In genomic region chr8:22061126-22061525, GRCm38 (mm10) we compare ENCODE assay signal across 7 mouse cellular contexts. TPM values are rescaled to one million over a fixed set of nuclear protein-coding genes. Genes with fewer than 3 reads are reported as not detected.
DNase-seq lines count a peak whose midpoint lies in the region; ATAC-seq and TF ChIP-seq lines count a peak whose summit lies in the region.

No protein-coding gene starts in this region.

- WGBS in lung, embryonic 14.5 days, result under 1% methylated on average over 3 of the region's 3 CpGs
- WGBS in embryonic facial prominence, embryonic 14.5 days, result 5% methylated on average over 3 of the region's 3 CpGs
- WGBS in intestine, embryonic 16.5 days, result 4% methylated on average over 3 of the region's 3 CpGs
- 5% methylated on average over 3 of the region's 3 CpGs for WGBS in neural tube, embryonic 14.5 days

- H3K27ac ChIP-seq in lung, embryonic 14.5 days (ENCODE audit: low read depth), result no peak overlapping the region
- no peak overlapping the region for H3K27ac ChIP-seq in embryonic facial prominence, embryonic 14.5 days (replicated peaks; ENCODE audit: low read depth, low read length)
- H3K27ac ChIP-seq in intestine, embryonic 16.5 days (ENCODE audit: low read length), result no peak overlapping the region
- H3K27ac ChIP-seq in neural tube, embryonic 14.5 days (ENCODE audit: low read depth, low read length), result no peak overlapping the region

- peaks cover 22% of the 10 kb centered on the region for H3K27me3 ChIP-seq in lung, embryonic 14.5 days (ENCODE audit: insufficient read depth, low read length)
- H3K27me3 ChIP-seq in embryonic facial prominence, embryonic 14.5 days (replicated peaks; ENCODE audit: control insufficient read depth, insufficient read depth, low read length), result peaks cover 19% of the 10 kb centered on the region
- H3K27me3 ChIP-seq in intestine, embryonic 16.5 days (replicated peaks; ENCODE audit: control insufficient read depth, insufficient read depth, low read length), result 0 out of 2 replicates have a peak, but pooled peaks cover 4% of the 10 kb centered on the region
- H3K27me3 ChIP-seq in neural tube, embryonic 14.5 days (ENCODE audit: control insufficient read depth, insufficient read depth, low read length), result 0 out of 2 replicates have a peak, but pooled peaks cover 2% of the 10 kb centered on the region

- no peaks in the 10 kb centered on the region for H3K9me3 ChIP-seq in lung, embryonic 14.5 days (ENCODE audit: low read depth, low read length)
- no peaks in the 10 kb centered on the region for H3K9me3 ChIP-seq in embryonic facial prominence, embryonic 14.5 days (ENCODE audit: control insufficient read depth, low read length)
- no peaks in the 10 kb centered on the region for H3K9me3 ChIP-seq in intestine, embryonic 16.5 days (ENCODE audit: control insufficient read depth, low read length)
- H3K9me3 ChIP-seq in neural tube, embryonic 14.5 days (ENCODE audit: control insufficient read depth, low read length), result no peaks in the 10 kb centered on the region

- TF ChIP-seq CTCF in lung, embryonic 14.5 days (IDR thresholded peaks at IDR 0.05; ENCODE audit: low read depth), result no peak

- H3K4me2 ChIP-seq in lung, embryonic 14.5 days, result peak overlapping the region; percentile 75
- H3K4me2 ChIP-seq in embryonic facial prominence, embryonic 14.5 days (ENCODE audit: low read depth, low read length), result peak overlapping the region; percentile 97
- peak overlapping the region; percentile 68 for H3K4me2 ChIP-seq in intestine, embryonic 16.5 days (ENCODE audit: low read depth, low read length)
- H3K4me2 ChIP-seq in neural tube, embryonic 14.5 days (ENCODE audit: low read depth, low read length), result peak overlapping the region; percentile 80

- DNase-seq in lung, embryonic 14.5 days, result peak; percentile 7
- no peak for DNase-seq in lung, postnatal 14 days
- DNase-seq in embryonic facial prominence, embryonic 14.5 days (ENCODE audit: low spot score), result no peak
- DNase-seq in testis, postnatal 14 days (ENCODE audit: low spot score), result no peak
- no peak for DNase-seq in kidney, adult 18-20 months

- no peaks in the 10 kb centered on the region for H3K4me1 ChIP-seq in lung, embryonic 14.5 days (ENCODE audit: insufficient read depth)
- peaks cover 4% of the 10 kb centered on the region; the same call in 1 of the 2 replicates for H3K4me1 ChIP-seq in embryonic facial prominence, embryonic 14.5 days (ENCODE audit: control insufficient read depth, insufficient read depth, low read length)
- 0 out of 2 replicates have a peak, but pooled peaks cover 8% of the 10 kb centered on the region for H3K4me1 ChIP-seq in intestine, embryonic 16.5 days (ENCODE audit: control insufficient read depth, insufficient read depth, low read length)
- peaks cover 9% of the 10 kb centered on the region for H3K4me1 ChIP-seq in neural tube, embryonic 14.5 days (ENCODE audit: control insufficient read depth, insufficient read depth, low read length)

- peaks cover 33% of the 10 kb centered on the region for H3K36me3 ChIP-seq in lung, embryonic 14.5 days (ENCODE audit: insufficient read depth)
- H3K36me3 ChIP-seq in embryonic facial prominence, embryonic 14.5 days (ENCODE audit: control insufficient read depth, insufficient read depth, low read length), result peaks cover 40% of the 10 kb centered on the region
- peaks cover 13% of the 10 kb centered on the region for H3K36me3 ChIP-seq in intestine, embryonic 16.5 days (ENCODE audit: control insufficient read depth, insufficient read depth, low read length)
- H3K36me3 ChIP-seq in neural tube, embryonic 14.5 days (ENCODE audit: control insufficient read depth, insufficient read depth, low read length), result peaks cover 16% of the 10 kb centered on the region

- peak overlapping the region; percentile 66 for H3K4me3 ChIP-seq in lung, embryonic 14.5 days (ENCODE audit: low read depth, low read length)
- peak overlapping the region; percentile 67 for H3K4me3 ChIP-seq in embryonic facial prominence, embryonic 14.5 days (ENCODE audit: low read depth, low read length)
- H3K4me3 ChIP-seq in intestine, embryonic 16.5 days (ENCODE audit: low read length), result peak overlapping the region; percentile 86
- peak overlapping the region; percentile 71 for H3K4me3 ChIP-seq in neural tube, embryonic 14.5 days (ENCODE audit: low read depth, low read length)

- ATAC-seq in lung, embryonic 14.5 days (ENCODE audit: insufficient read depth), result no peak
- no peak for ATAC-seq in embryonic facial prominence, embryonic 14.5 days (ENCODE audit: low read depth)
- ATAC-seq in intestine, embryonic 16.5 days, result no peak
- ATAC-seq in neural tube, embryonic 14.5 days (ENCODE audit: low read depth), result no peak

- peak overlapping the region; percentile 56; the same call in 1 of the 2 replicates for H3K9ac ChIP-seq in lung, embryonic 14.5 days
- H3K9ac ChIP-seq in embryonic facial prominence, embryonic 14.5 days (ENCODE audit: low read depth, low read length), result peak overlapping the region; percentile 66
- peak overlapping the region; percentile 43; the same call in 1 of the 2 replicates for H3K9ac ChIP-seq in intestine, embryonic 16.5 days (ENCODE audit: low read depth, low read length)
- no peak overlapping the region for H3K9ac ChIP-seq in neural tube, embryonic 14.5 days (replicated peaks; ENCODE audit: low read depth, low read length)

RNA-seq across cellular contexts. Expression of gene Alg11, which starts 0.6 kb away (rescaled TPM):
- 27.6 and 34.4 TPM in 2 replicates for polyA plus RNA-seq in lung, embryonic 14.5 days (2014; fragmentation: Nextera tagmentation; extraction: Ambion mirVana)
- polyA plus RNA-seq in embryonic facial prominence, embryonic 14.5 days (2014; fragmentation: Nextera tagmentation; extraction: Ambion mirVana), result 19.3 and 22.4 TPM in 2 replicates
- 28.7 and 30.4 TPM in 2 replicates for polyA plus RNA-seq in intestine, embryonic 16.5 days (2015; fragmentation: Nextera tagmentation; extraction: Ambion mirVana)
- 39.6 and 42.5 TPM in 2 replicates for polyA plus RNA-seq in neural tube, embryonic 14.5 days (2014; fragmentation: Nextera tagmentation; extraction: Ambion mirVana)

RNA-seq across cellular contexts. Expression of gene Atp7b, which starts 1.0 kb away (rescaled TPM):
- 1.9 and 2.2 TPM in 2 replicates for polyA plus RNA-seq in lung, embryonic 14.5 days (2014; fragmentation: Nextera tagmentation; extraction: Ambion mirVana)
- polyA plus RNA-seq in embryonic facial prominence, embryonic 14.5 days (2014; fragmentation: Nextera tagmentation; extraction: Ambion mirVana), result 0.62 and 0.86 TPM in 2 replicates
- 4.7 and 5.1 TPM in 2 replicates for polyA plus RNA-seq in intestine, embryonic 16.5 days (2015; fragmentation: Nextera tagmentation; extraction: Ambion mirVana)
- polyA plus RNA-seq in neural tube, embryonic 14.5 days (2014; fragmentation: Nextera tagmentation; extraction: Ambion mirVana), result 1.4 TPM in 2 replicates
